Mouse (Mus musculus) olfactory bulb, adult 2 months (tissue): ENCODE measurements around the gene Litaf.

Experiments used
- CTCF ChIP-seq: fragments of 200-500 bp; IDR thresholded peaks from 2 replicates; pipeline ENCODE4 v1.5.1; 2012; ENCODE audit warnings: low read depth, mild to moderate bottlenecking, low read length, moderate library complexity; ENCODE audit not compliant: insufficient read depth
- POLR2A ChIP-seq: fragments of 200-500 bp; IDR thresholded peaks from 2 replicates; pipeline ENCODE4 v1.6.1; 2012; ENCODE audit warnings: mild to moderate bottlenecking, low read depth, low read length, moderate library complexity; ENCODE audit not compliant: insufficient read depth

DNA sequence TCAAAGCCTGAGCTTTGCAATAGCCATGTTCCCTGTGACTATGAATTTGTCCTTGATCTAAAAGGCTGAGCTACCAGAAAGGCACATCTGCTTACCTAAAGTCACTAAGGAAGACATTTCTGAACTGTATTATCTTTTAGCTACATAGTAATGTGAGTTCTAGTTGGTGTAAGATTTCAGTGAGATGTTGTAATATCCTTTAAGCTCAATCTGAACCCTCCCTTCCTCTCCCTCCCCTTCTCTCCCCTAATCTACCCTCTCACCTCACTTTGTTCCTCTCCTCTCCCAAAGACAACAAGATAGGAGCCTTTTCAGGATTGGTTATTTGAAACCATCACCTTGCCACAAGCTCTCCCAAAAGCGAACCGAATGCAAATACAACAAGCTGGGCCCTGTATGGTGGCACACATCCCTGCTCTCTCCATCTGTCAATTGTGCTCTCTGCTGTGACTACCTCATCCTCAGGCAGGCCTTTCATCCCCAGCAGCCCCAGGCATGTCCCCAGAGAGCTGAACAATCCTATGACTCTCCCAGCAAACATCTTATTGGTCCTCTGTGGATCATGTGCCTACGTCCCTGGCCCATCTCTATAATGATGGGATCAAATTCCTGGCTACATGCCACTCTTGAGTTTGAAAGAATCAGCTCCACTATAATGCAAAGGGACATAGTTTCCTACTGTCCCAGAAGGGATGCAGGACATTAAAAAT, 44.4 kb downstream of the Litaf start:
- TF ChIP-seq POLR2A (no peak), CTCF (no peak)
